Mouse (Mus musculus): ENCODE measurements around the gene Cep128.

Gene Cep128

DNA sequence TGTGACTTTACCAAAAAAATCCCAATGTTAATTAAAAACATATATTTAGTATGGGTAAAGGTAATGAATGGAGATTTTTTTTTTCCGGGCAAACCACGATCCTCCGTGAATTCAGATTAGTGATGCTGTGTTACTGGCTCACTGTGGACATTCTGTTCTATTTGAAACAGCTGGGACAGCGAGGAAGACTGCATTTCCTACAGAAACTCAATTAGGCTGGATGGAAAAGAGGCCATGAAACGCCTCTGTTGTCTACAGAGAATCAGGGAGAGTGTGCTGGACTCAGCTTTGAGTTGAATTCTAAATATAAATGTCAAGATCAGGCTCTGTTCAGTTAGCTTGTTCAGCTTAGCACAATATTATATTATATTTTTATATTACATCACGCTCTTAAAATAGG is 369.1 kb downstream of the Cep128 start:
- Histone ChIP-seq H3K36me3 (ENCODE audit: insufficient read depth, low read length) (no peaks in the 10 kb centered on the region), H3K4me1 (replicated peaks; ENCODE audit: low read depth, low read length) (no peaks in the 10 kb centered on the region), H3K4me3 (replicated peaks; ENCODE audit: low read length) (no peak overlapping the region), H3K9me3 (ENCODE audit: low read length) (no peaks in the 10 kb centered on the region), H3K27me3 (ENCODE audit: insufficient read depth, low read length) (no peaks in the 10 kb centered on the region)
- TF ChIP-seq CTCF (conservative IDR thresholded peaks at IDR 0.05; ENCODE audit: low read length) (no peak), NANOG (IDR thresholded peaks at IDR 0.05; ENCODE audit: borderline replicate concordance, low read length) (no peak), POU5F1 (IDR thresholded peaks at IDR 0.05; ENCODE audit: borderline replicate concordance, low read length) (no peak)

DNA sequence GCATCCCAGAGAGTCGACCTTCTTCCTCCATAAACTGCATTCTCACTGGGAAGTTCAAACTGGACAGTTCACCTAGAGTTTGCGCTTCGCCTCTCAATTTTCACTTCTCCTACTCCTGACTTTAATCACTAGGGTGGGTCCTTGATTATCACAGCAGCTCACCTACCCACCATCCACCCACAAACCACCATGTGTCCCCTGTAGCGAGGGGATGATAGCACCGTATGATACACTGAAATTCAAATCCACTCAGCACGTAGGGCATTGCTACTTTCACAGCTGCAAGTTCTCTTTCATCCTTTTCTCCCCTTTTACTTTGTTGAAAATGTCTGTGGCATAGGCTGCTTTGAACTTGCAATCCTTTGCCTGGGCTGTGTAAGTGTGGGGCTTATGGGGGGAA is 371.2 kb downstream of the Cep128 start:
- H3K27me3 ChIP-seq (ENCODE audit: insufficient read depth, low read length), result no peaks in the 10 kb centered on the region

DNA sequence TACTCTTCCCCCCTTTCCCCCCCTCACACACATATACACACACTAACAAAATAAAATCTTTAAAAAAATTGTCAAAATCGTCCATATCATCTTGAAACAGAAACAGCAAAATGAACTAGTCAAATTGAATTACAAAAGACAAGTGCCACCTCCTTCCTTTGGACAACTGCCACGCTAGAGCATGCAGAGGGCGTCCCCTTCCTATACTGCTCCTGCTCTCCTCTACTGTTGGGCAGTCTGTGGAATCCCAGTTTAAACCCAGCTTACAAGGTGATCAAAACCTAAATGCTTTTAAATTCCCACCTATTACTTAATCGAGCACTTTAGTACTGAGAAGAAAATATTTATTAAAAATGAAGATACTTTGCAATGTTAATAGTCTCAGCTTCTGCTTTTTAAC is 372.0 kb downstream of the Cep128 start:
- no peaks in the 10 kb centered on the region for H3K27me3 ChIP-seq (ENCODE audit: insufficient read depth, low read length)
- H3K4me1 ChIP-seq (replicated peaks; ENCODE audit: low read depth, low read length), result no peaks in the 10 kb centered on the region
- H3K9me3 ChIP-seq (ENCODE audit: low read length), result no peaks in the 10 kb centered on the region
- no peaks in the 10 kb centered on the region for H3K36me3 ChIP-seq (ENCODE audit: insufficient read depth, low read length)
- TF ChIP-seq CTCF (conservative IDR thresholded peaks at IDR 0.05; ENCODE audit: low read length), result no peak
- TF ChIP-seq POU5F1 (IDR thresholded peaks at IDR 0.05; ENCODE audit: borderline replicate concordance, low read length), result no peak
- no peak for TF ChIP-seq NANOG (IDR thresholded peaks at IDR 0.05; ENCODE audit: borderline replicate concordance, low read length)
- no peak overlapping the region for H3K4me3 ChIP-seq (replicated peaks; ENCODE audit: low read length)

More for the DNA sequence above, 371.2 kb downstream of the Cep128 start:
- TF ChIP-seq NANOG (IDR thresholded peaks at IDR 0.05; ENCODE audit: borderline replicate concordance, low read length) (no peak), POU5F1 (IDR thresholded peaks at IDR 0.05; ENCODE audit: borderline replicate concordance, low read length) (no peak), CTCF (conservative IDR thresholded peaks at IDR 0.05; ENCODE audit: low read length) (no peak)
- H3K4me1 ChIP-seq (replicated peaks; ENCODE audit: low read depth, low read length), result no peaks in the 10 kb centered on the region
- no peaks in the 10 kb centered on the region for H3K9me3 ChIP-seq (ENCODE audit: low read length)
- no peaks in the 10 kb centered on the region for H3K36me3 ChIP-seq (ENCODE audit: insufficient read depth, low read length)
- no peak overlapping the region for H3K4me3 ChIP-seq (replicated peaks; ENCODE audit: low read length)

DNA sequence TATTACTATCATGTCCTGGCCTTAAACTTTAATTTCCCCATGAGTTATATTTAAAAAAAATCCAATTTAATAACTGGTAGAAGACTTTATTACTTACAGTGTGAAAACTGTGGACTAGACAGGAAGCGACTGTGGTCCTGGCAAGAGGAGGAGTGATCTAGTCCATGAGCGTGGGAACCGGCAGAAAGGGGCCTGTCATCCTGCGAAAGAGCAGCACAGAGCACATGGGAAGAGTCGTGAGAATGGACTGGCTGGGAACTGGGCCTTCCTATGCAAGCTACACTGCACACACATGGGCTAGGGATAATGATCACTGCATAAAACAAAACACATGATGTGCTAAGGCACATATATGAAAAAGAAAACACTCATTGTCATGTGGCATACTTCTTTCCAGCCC is 375.5 kb downstream of the Cep128 start:
- TF ChIP-seq POU5F1 (IDR thresholded peaks at IDR 0.05; ENCODE audit: borderline replicate concordance, low read length) (no peak), CTCF (conservative IDR thresholded peaks at IDR 0.05; ENCODE audit: low read length) (no peak), NANOG (IDR thresholded peaks at IDR 0.05; ENCODE audit: borderline replicate concordance, low read length) (no peak)
- H3K4me3 ChIP-seq (replicated peaks; ENCODE audit: low read length), result no peak overlapping the region
- H3K9me3 ChIP-seq (ENCODE audit: low read length), result no peaks in the 10 kb centered on the region
- H3K4me1 ChIP-seq (replicated peaks; ENCODE audit: low read depth, low read length), result no peaks in the 10 kb centered on the region
- H3K36me3 ChIP-seq (ENCODE audit: insufficient read depth, low read length), result no peaks in the 10 kb centered on the region
- no peaks in the 10 kb centered on the region for H3K27me3 ChIP-seq (ENCODE audit: insufficient read depth, low read length)

DNA sequence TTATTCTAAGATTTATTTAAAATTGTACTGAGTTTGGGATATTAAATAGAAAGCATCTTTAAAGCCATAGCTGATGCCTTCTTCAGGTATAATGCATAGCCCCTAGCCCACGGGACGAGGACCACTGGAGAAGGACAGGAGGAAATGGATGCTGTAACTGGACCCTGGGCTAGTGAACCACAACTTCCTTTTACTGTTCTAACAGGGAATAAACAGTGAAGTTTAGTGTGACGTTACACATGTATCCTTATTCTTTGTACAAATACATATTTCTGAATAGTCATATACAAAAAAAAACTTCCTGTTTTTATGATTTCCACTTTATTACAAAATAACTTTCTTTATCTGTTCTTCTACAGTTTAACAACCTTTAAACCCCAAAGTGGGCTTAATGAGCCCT is 376.0 kb downstream of the Cep128 start:
- no peaks in the 10 kb centered on the region for H3K4me1 ChIP-seq (replicated peaks; ENCODE audit: low read depth, low read length)
- H3K27me3 ChIP-seq (ENCODE audit: insufficient read depth, low read length), result no peaks in the 10 kb centered on the region
- H3K36me3 ChIP-seq (ENCODE audit: insufficient read depth, low read length), result no peaks in the 10 kb centered on the region
- H3K4me3 ChIP-seq (replicated peaks; ENCODE audit: low read length), result no peak overlapping the region
- TF ChIP-seq CTCF (conservative IDR thresholded peaks at IDR 0.05; ENCODE audit: low read length) (no peak), POU5F1 (IDR thresholded peaks at IDR 0.05; ENCODE audit: borderline replicate concordance, low read length) (no peak), NANOG (IDR thresholded peaks at IDR 0.05; ENCODE audit: borderline replicate concordance, low read length) (no peak)
- no peaks in the 10 kb centered on the region for H3K9me3 ChIP-seq (ENCODE audit: low read length)

DNA sequence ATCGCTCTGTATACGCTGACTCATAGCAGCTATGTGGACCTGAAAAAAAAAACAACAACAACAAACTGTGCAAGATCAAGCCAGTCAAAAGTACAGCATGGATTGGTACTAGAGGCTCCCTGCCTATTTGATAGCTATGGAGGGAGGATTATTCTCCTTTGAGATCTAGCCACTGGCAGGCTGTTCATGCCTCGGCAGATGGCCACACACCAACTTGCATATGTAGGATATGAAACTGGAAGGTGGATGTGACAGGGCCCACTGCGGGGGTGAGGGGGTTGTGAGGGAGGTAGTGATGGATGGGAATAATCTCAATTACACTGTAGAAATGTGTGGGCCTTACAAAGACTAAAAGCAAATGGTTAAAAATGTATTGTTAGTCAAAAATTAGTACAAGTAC is 386.7 kb downstream of the Cep128 start:
- H3K27me3 ChIP-seq (ENCODE audit: insufficient read depth, low read length), result no peaks in the 10 kb centered on the region
- H3K4me1 ChIP-seq (replicated peaks; ENCODE audit: low read depth, low read length), result no peaks in the 10 kb centered on the region
- H3K36me3 ChIP-seq (ENCODE audit: insufficient read depth, low read length), result no peaks in the 10 kb centered on the region
- TF ChIP-seq CTCF (conservative IDR thresholded peaks at IDR 0.05; ENCODE audit: low read length) (no peak), POU5F1 (IDR thresholded peaks at IDR 0.05; ENCODE audit: borderline replicate concordance, low read length) (no peak), NANOG (IDR thresholded peaks at IDR 0.05; ENCODE audit: borderline replicate concordance, low read length) (no peak)
- H3K4me3 ChIP-seq (replicated peaks; ENCODE audit: low read length), result no peak overlapping the region
- H3K9me3 ChIP-seq (ENCODE audit: low read length), result no peaks in the 10 kb centered on the region

DNA sequence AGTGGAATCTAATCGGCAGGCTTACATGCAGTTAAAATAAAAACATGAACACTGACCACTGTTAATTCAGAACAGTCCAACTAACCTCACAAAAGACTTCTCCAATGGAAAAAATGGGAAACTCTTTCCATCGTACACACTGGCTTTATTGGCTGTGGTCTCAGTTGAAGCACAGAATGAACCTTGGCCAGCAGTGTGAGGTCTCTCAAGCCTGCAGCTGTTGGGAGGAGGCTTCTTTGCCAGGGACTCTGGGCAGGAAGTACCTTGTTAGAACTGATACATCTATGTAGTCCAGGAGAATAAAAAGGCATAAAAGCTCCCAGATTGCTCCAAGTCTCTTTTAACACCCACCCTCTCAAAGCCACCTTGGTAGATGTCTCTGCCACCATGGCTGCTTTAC is 390.9 kb downstream of the Cep128 start:
- Histone ChIP-seq H3K4me3 (replicated peaks; ENCODE audit: low read length) (no peak overlapping the region), H3K36me3 (ENCODE audit: insufficient read depth, low read length) (no peaks in the 10 kb centered on the region), H3K9me3 (ENCODE audit: low read length) (no peaks in the 10 kb centered on the region), H3K4me1 (replicated peaks; ENCODE audit: low read depth, low read length) (no peaks in the 10 kb centered on the region), H3K27me3 (ENCODE audit: insufficient read depth, low read length) (no peaks in the 10 kb centered on the region)
- TF ChIP-seq CTCF (conservative IDR thresholded peaks at IDR 0.05; ENCODE audit: low read length) (no peak), POU5F1 (IDR thresholded peaks at IDR 0.05; ENCODE audit: borderline replicate concordance, low read length) (no peak), NANOG (IDR thresholded peaks at IDR 0.05; ENCODE audit: borderline replicate concordance, low read length) (no peak)

DNA sequence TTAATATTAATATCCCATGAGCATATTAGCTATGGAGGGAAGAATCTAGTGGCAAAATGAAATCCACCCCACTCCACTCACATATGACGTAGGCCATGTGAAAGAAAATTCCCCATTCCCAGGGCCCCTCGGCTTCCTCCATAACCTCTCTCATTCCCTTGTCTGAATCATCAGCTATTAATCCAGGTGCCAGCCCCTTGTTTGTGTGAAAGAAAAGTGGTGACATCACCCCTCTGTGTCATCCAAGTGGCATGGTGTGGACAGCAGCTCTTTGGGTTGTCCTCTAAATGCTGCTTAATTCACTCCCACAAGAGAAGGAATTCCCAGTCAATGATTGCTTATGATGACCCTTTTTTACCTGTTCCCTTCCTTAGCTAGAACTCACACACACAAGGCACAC is 396.4 kb downstream of the Cep128 start:
- no peaks in the 10 kb centered on the region for H3K4me1 ChIP-seq (replicated peaks; ENCODE audit: low read depth, low read length)
- TF ChIP-seq POU5F1 (IDR thresholded peaks at IDR 0.05; ENCODE audit: borderline replicate concordance, low read length), result no peak
- TF ChIP-seq NANOG (IDR thresholded peaks at IDR 0.05; ENCODE audit: borderline replicate concordance, low read length), result no peak
- TF ChIP-seq CTCF (conservative IDR thresholded peaks at IDR 0.05; ENCODE audit: low read length), result no peak
- no peaks in the 10 kb centered on the region for H3K36me3 ChIP-seq (ENCODE audit: insufficient read depth, low read length)

DNA sequence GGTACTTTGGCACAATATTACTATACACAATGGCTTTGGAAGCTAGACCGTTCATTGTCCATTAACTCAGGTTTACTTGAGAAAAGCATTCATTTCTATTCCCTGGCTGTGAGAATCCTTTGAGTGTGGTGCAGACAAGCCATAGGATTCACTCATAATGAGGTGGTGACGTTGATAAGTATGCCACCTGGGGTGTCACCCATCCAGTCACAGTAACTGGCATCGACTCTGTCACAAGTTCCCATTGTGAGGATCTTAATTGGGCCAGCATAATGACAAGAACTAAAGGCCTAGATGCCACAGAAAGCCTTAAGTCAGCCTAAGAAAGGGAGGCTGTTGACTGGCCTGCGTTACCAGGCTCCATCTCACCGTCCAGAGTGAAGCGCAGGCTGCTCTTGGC is 396.9 kb downstream of the Cep128 start:
- Histone ChIP-seq H3K9me3 (ENCODE audit: low read length) (no peaks in the 10 kb centered on the region), H3K27me3 (ENCODE audit: insufficient read depth, low read length) (no peaks in the 10 kb centered on the region), H3K4me3 (replicated peaks; ENCODE audit: low read length) (no peak overlapping the region), H3K36me3 (ENCODE audit: insufficient read depth, low read length) (no peaks in the 10 kb centered on the region), H3K4me1 (replicated peaks; ENCODE audit: low read depth, low read length) (no peaks in the 10 kb centered on the region)
- TF ChIP-seq NANOG (IDR thresholded peaks at IDR 0.05; ENCODE audit: borderline replicate concordance, low read length) (no peak), POU5F1 (IDR thresholded peaks at IDR 0.05; ENCODE audit: borderline replicate concordance, low read length) (no peak)

More for the DNA sequence above, 396.4 kb downstream of the Cep128 start:
- H3K27me3 ChIP-seq (ENCODE audit: insufficient read depth, low read length), result no peaks in the 10 kb centered on the region
- H3K9me3 ChIP-seq (ENCODE audit: low read length), result no peaks in the 10 kb centered on the region
- no peak overlapping the region for H3K4me3 ChIP-seq (replicated peaks; ENCODE audit: low read length)

All from E14TG2a.4 (cell line).